Mouse (Mus musculus) heart, postnatal 0 days (tissue): Measurements from ENCODE around the gene Slc25a30. TPM values are rescaled to one million over a fixed set of nuclear protein-coding genes. Genes with fewer than 3 reads are reported as not detected.

Experiments
- ATAC-seq: fragments of 200-750 bp; cut with Nextera tagmentation; 2 replicates; pipeline ENCODE4 v1.8.0; 2017; ENCODE audit warnings: low read depth, moderate number of reproducible peaks, moderate library complexity; ENCODE audit not compliant: insufficient read depth
- DNase-seq: peaks from one replicate; pipeline ENCODE4 v3.0.0-alpha.2; 2016; ENCODE audit warnings: low spot score
- H3K27ac ChIP-seq: fragments of 300-500 bp; sonication (generic); 2 replicates; pipeline ENCODE4 v1.5.1; 2014; ENCODE audit warnings: low read depth, mild to moderate bottlenecking
- H3K27me3 ChIP-seq: fragments of 300-500 bp; sonication (generic); 2 replicates; pipeline ENCODE4 v1.6.1; 2014; ENCODE audit warnings: low read length, mixed read lengths; ENCODE audit not compliant: control insufficient read depth, insufficient read depth
- H3K36me3 ChIP-seq: fragments of 300-500 bp; sonication (generic); replicated peaks from 2 replicates; pipeline ENCODE4 v1.6.1; 2014; ENCODE audit warnings: low read length, mixed read lengths; ENCODE audit not compliant: control insufficient read depth, insufficient read depth
- H3K4me1 ChIP-seq: fragments of 300-500 bp; sonication (generic); 2 replicates; pipeline ENCODE4 v1.6.1; 2014; ENCODE audit warnings: antibody characterized with exemption; ENCODE audit not compliant: control insufficient read depth, insufficient read depth
- H3K4me2 ChIP-seq: fragments of 300-500 bp; sonication (generic); 2 replicates; pipeline ENCODE4 v1.6.1; 2014; ENCODE audit warnings: low read depth, mild to moderate bottlenecking, low read length, moderate library complexity
- H3K4me3 ChIP-seq: fragments of 300-500 bp; sonication (generic); 2 replicates; pipeline ENCODE4 v1.5.1; 2014; ENCODE audit warnings: low read depth, low read length
- H3K9ac ChIP-seq: fragments of 300-500 bp; sonication (generic); replicated peaks from 2 replicates; pipeline ENCODE4 v1.6.1; 2014; ENCODE audit warnings: low read depth, low read length, mixed read lengths
- H3K9me3 ChIP-seq: fragments of 300-500 bp; sonication (generic); replicated peaks from 2 replicates; pipeline ENCODE4 v1.6.1; 2016; ENCODE audit warnings: low read length; ENCODE audit not compliant: control insufficient read depth
- CTCF ChIP-seq: IDR thresholded peaks from 2 replicates; pipeline ENCODE4 v1.5.1; 2016; ENCODE audit warnings: antibody characterized with exemption, control low read depth, low read depth
- EP300 ChIP-seq: IDR thresholded peaks from 2 replicates; pipeline ENCODE4 v1.6.1; 2016; ENCODE audit warnings: antibody characterized with exemption, low read depth
- WGBS: fragments of 180-500 bp; shearing (Covaris S2); extraction: QIAGEN DNeasy Blood & Tissue Kit; methylation state at CpG from one replicate; pipeline ENCODE4 v1.1.7; 2014; 5-methylcytosine and 5-hydroxymethylcytosine counted together
- polyA plus RNA-seq: library from polyadenylated mRNA; unstranded; fragments of >200 nt; fragmentation: Nextera tagmentation; extraction: Ambion mirVana; gene quantifications from 2 replicates; pipeline ENCODE4 v1.2.1, GENCODE M21; 2015
- total RNA-seq: library from RNA; depleted of rRNA; stranded (reverse); fragments of >200 nt; gene quantifications from 2 replicates; pipeline ENCODE4 v1.2.3, GENCODE M21; 2014; ENCODE audit warnings: low replicate concordance

Slc25a30 gene
- total and polyA plus RNA-seq, 2 experiments from 2014 or later = 6.3 to 39.2 TPM

- no peak overlapping the region for H3K4me3 ChIP-seq
- 68% methylated on average over 3 of the region's 3 CpGs for WGBS
- no peaks in the 10 kb centered on the region for H3K27me3 ChIP-seq
- H3K27ac ChIP-seq = no peak overlapping the region
- no peak overlapping the region for H3K9ac ChIP-seq
- ATAC-seq (no peak), DNase-seq (no peak)
- no peaks in the 10 kb centered on the region for H3K36me3 ChIP-seq
- TF ChIP-seq CTCF (no peak), EP300 (no peak)
- H3K4me1 ChIP-seq = peaks cover 4% of the 10 kb centered on the region; the same call in 1 of the 2 replicates
- H3K4me2 ChIP-seq = no peak overlapping the region
- no peaks in the 10 kb centered on the region for H3K9me3 ChIP-seq
Measured at GRCm38 (mm10) chr14:75790411-75790996, 3.7 kb upstream of the Slc25a30 start.

DNA sequence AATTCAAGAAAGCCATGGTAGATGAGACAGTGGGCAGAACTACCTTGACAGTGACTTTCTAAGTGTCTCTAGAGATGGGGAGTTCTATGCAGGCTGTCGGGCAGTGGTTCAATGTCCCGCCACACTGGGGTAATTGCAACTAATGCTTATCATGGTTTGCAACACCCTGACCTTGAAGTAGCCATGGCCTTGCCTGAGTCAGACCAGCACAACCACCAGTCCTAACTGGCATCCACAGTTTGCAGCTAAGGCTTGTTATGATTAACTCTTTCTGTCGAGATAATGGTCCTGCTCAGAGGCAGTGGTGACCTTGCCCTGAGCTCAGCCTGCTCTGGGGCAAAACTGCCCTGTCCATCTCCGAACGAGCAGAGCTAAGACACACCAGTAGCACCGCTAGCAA is 2.5 kb upstream of the Slc25a30 start:
- Histone ChIP-seq H3K4me1 (peaks cover 4% of the 10 kb centered on the region; the same call in 1 of the 2 replicates), H3K27me3 (no peaks in the 10 kb centered on the region), H3K4me2 (no peak overlapping the region), H3K9me3 (no peaks in the 10 kb centered on the region), H3K9ac (no peak overlapping the region), H3K36me3 (no peaks in the 10 kb centered on the region), H3K27ac (no peak overlapping the region), H3K4me3 (no peak overlapping the region)
- DNase-seq (no peak), ATAC-seq (no peak)
- TF ChIP-seq EP300 (no peak), CTCF (no peak)
- 67% methylated on average over 6 of the region's 6 CpGs for WGBS

GRCm38 (mm10) chr14:75787794-75788175 is 948 bp upstream of the Slc25a30 start:
- Histone ChIP-seq H3K4me3 (peak overlapping the region; percentile 77; the same call in 1 of the 2 replicates), H3K9me3 (no peaks in the 10 kb centered on the region), H3K36me3 (no peaks in the 10 kb centered on the region), H3K27me3 (no peaks in the 10 kb centered on the region), H3K9ac (no peak overlapping the region; the same call in 1 of the 2 replicates), H3K27ac (peak overlapping the region; percentile 89), H3K4me2 (peak overlapping the region; percentile 77), H3K4me1 (peaks cover 4% of the 10 kb centered on the region; the same call in 1 of the 2 replicates)
- DNase-seq (no peak), ATAC-seq (no peak)
- no peak for TF ChIP-seq CTCF
- no peak for TF ChIP-seq EP300
- WGBS = 33% methylated on average over 7 of the region's 7 CpGs

GRCm38 (mm10) chr14:75786424-75786867 is 391 bp downstream of the Slc25a30 start:
- H3K4me3 ChIP-seq = peak overlapping the region; percentile 77
- peaks cover 4% of the 10 kb centered on the region; the same call in 1 of the 2 replicates for H3K4me1 ChIP-seq
- 2% methylated on average over 23 of the region's 31 CpGs for WGBS
- DNase-seq = peak; percentile 9
- TF ChIP-seq CTCF (no peak), EP300 (no peak)
- H3K27me3 ChIP-seq = no peaks in the 10 kb centered on the region
- ATAC-seq = peak; percentile 62
- H3K9ac ChIP-seq = peak overlapping the region; percentile 78
- H3K4me2 ChIP-seq = peak overlapping the region; percentile 77
- peak overlapping the region; percentile 89 for H3K27ac ChIP-seq
- H3K36me3 ChIP-seq = no peaks in the 10 kb centered on the region
- H3K9me3 ChIP-seq = no peaks in the 10 kb centered on the region

DNA sequence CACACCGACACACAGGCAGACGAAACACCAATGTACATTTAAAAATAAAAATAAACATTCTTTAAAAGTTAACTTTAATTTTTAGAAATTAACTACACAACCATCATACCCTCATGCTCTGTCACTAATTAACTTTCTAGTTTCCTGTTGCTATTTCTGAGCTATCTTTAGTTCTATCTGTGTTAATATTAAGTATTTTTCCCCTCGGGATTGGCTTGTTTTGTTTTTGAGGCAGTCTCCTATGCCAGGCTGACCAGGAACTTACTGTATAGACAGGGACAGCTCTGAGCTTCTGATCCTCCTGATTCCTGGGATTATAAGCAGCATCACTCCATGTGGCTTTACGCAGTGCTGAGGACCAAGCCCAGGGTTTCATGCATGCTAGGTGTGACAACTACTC is 6.9 kb downstream of the Slc25a30 start:
- WGBS = 90% methylated on average over 4 of the region's 4 CpGs
- DNase-seq (no peak), ATAC-seq (no peak)

GRCm38 (mm10) chr14:75776637-75777036 is 10.2 kb downstream of the Slc25a30 start:
- H3K4me2 ChIP-seq = no peak overlapping the region
- no peak overlapping the region for H3K27ac ChIP-seq
- peaks cover 14% of the 10 kb centered on the region for H3K4me1 ChIP-seq
- H3K9ac ChIP-seq = no peak overlapping the region
- no peaks in the 10 kb centered on the region for H3K27me3 ChIP-seq
- peaks cover 9% of the 10 kb centered on the region; the same call in 1 of the 2 replicates for H3K36me3 ChIP-seq
- no peak overlapping the region for H3K4me3 ChIP-seq
- H3K9me3 ChIP-seq = no peaks in the 10 kb centered on the region
- no peak for TF ChIP-seq EP300
- TF ChIP-seq CTCF = no peak
- DNase-seq = no peak
- ATAC-seq = no peak
- 93% methylated on average over 8 of the region's 8 CpGs for WGBS

More for the DNA sequence above, 6.9 kb downstream of the Slc25a30 start:
- Histone ChIP-seq H3K36me3 (peaks cover 9% of the 10 kb centered on the region; the same call in 1 of the 2 replicates), H3K9ac (no peak overlapping the region), H3K27ac (no peak overlapping the region), H3K27me3 (no peaks in the 10 kb centered on the region), H3K4me2 (no peak overlapping the region), H3K9me3 (no peaks in the 10 kb centered on the region), H3K4me3 (no peak overlapping the region), H3K4me1 (no peaks in the 10 kb centered on the region)
- TF ChIP-seq EP300 = no peak
- no peak for TF ChIP-seq CTCF
